ENCODE assay signal across 9 mouse cellular contexts in the genomic region with DNA sequence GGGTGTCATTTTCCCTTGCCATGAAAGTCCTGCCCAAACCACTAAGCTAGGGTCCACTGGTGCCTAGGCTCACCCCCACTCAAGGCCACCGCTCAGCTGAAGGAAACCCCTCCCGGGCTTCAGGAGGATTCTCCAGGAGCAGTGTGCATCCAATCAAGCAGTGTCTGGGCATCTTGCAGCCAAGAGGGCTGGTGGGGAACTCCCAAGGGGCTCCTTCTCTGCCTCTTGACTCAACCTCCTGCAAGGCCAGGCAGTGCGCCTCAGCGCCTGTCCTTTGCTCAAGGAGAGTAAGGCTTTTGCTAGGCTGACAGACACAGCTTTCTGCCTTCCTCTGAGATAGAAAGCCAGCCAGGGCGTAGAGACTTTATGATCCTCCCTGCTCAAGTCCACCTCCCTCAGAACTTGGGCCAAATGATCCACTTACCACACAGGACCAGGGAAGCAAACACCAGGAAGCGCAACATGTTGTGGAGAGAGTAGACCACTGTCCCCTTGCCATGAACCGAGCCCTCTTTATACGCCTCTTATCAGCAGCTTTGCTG. TPM values are rescaled to one million over a fixed set of nuclear protein-coding genes. Genes with fewer than 3 reads are reported as not detected.
DNase-seq lines count a peak whose midpoint lies in the region; ATAC-seq and TF ChIP-seq lines count a peak whose summit lies in the region.
"Had no signal": no experiment of that assay in that cellular context is flagged by ENCODE, and none has a peak within 500 bp of the region (broad histone marks: within the 10 kb centered on the region; RNA-seq: fewer than 3 reads in every experiment).

A gene (minus strand): TSS at position 492 of the 542 bp plus-strand sequence.

- ATAC-seq in activated CD4-positive, CD25-positive, alpha-beta regulatory T cell, adult 4 months = peak; percentile 47

- H3K79me2 ChIP-seq in myocyte (ENCODE audit: control insufficient read depth, insufficient read depth) = no peaks in the 10 kb centered on the region

- H3ac ChIP-seq in myocyte (ENCODE audit: control insufficient read depth, insufficient read length) = no peak within 1 kb of the TSS

- H3K4me3 ChIP-seq in left cerebral cortex, adult 2 months = no peak within 1 kb of the TSS
- peak within 1 kb of the TSS; percentile 24 for H3K4me3 ChIP-seq in myocyte

- H3K27ac ChIP-seq in left cerebral cortex, adult 2 months = 0 out of 2 replicates have a peak within 1 kb of the TSS, but pooled peaks have one; percentile 15

- TF ChIP-seq POLR2A in myocyte (IDR thresholded peaks at IDR 0.05; ENCODE audit: insufficient read length, low read depth) = no peak

- TF ChIP-seq CTCF in left cerebral cortex, adult 2 months (IDR thresholded peaks at IDR 0.05) = no peak

- no peaks in the 10 kb centered on the region for H3K36me3 ChIP-seq in myocyte (ENCODE audit: control insufficient read depth, insufficient read depth)

- peak within 1 kb of the TSS; percentile 94 for H3K4me2 ChIP-seq in myocyte (ENCODE audit: low read depth)

- intact Hi-C loops in left cerebral cortex, adult 2 months (cut with DNase I) = no loop called here
- intact Hi-C loops in left cerebral cortex, postnatal 25 days (cut with DNase I) = loop anchor here (10.0 kb wide), 1 partner anchor 193 kb away; a partner anchor contains a TSS

- no peak for DNase-seq in left cerebral cortex, adult 2 months (ENCODE audit: extremely low spot score in 1 of 2, low spot score in 2 of 2)
- no peak for DNase-seq in left cerebral cortex, postnatal 25 days (ENCODE audit: low spot score in 2 of 2)
- DNase-seq in gonadal fat pad, adult 2 months (ENCODE audit: low read depth) = no peak
- no peak for DNase-seq in lung, postnatal 4 days
- DNase-seq in thymus, postnatal 14 days = no peak
- no peak for DNase-seq in kidney, postnatal 14 days
- DNase-seq: cerebellum, adult 9-11 months had no signal

- H3K27me3 ChIP-seq in myocyte (ENCODE audit: control insufficient read depth, insufficient read depth, insufficient read length) = no peaks in the 10 kb centered on the region

TF ChIP-seq in myocyte, 11 proteins besides CTCF, POLR2A, EP300 and RAD21:
- no peak for TF ChIP-seq E2F4 (IDR thresholded peaks at IDR 0.05; ENCODE audit: insufficient read depth)
- TF ChIP-seq CEBPB (IDR thresholded peaks at IDR 0.05; ENCODE audit: insufficient read depth, poor library complexity, severe bottlenecking) = peak; percentile 41; the same call in 1 of the 2 replicates
- TF ChIP-seq REST (IDR thresholded peaks at IDR 0.05; ENCODE audit: insufficient read depth, insufficient read length) = no peak
- TF ChIP-seq USF1 (IDR thresholded peaks at IDR 0.05; ENCODE audit: low read depth) = no peak

RNA-seq across cellular contexts. Expression of the gene that starts here (rescaled TPM):
- total RNA-seq in left cerebral cortex, adult 2 months (2021) = 1 to 10 TPM; 2.4 to 3.3 TPM
- total RNA-seq in left cerebral cortex, postnatal 25 days (2021) = 1 to 10 TPM; 1.7 to 5.0 TPM
- 10 to 100 TPM in 1 of 2 experiments, 1 to 10 TPM in 1; 6.7 to 10.3 TPM for polyA plus RNA-seq in activated CD4-positive, CD25-positive, alpha-beta regulatory T cell, adult 4 months (2017; shearing (Covaris generic))
- 26.0 and 89.9 TPM in 2 replicates for polyA plus RNA-seq in gonadal fat pad, adult 2 months (2012; rRNA removed)
- 23.5 TPM for polyA plus RNA-seq in myocyte (2012; fragmentation: generic; extraction: Trizol)
